Mouse (Mus musculus) spleen, adult 2 months (tissue): ENCODE data around the gene Bcl2l11. TPM values are rescaled to one million over a fixed set of nuclear protein-coding genes. Genes with fewer than 3 reads are reported as not detected.

ENCODE experiments used
- DNase-seq, 2 experiments: peaks; one replicate each; pipeline versions ENCODE4 v3.0.0 to v3.0.0-alpha.2; 2012 to 2021; ENCODE audit warnings: low spot score in 2 of 2, low read depth in 1 of 2
- H3K27ac ChIP-seq: fragments of 200-500 bp; 2 replicates; pipeline ENCODE4 v1.5.1; 2012; ENCODE audit warnings: low read length, inconsistent platforms; ENCODE audit not compliant: insufficient read depth
- H3K27me3 ChIP-seq: fragments of 200-500 bp; 2 replicates; pipeline ENCODE4 v1.6.1; 2012; ENCODE audit warnings: mild to moderate bottlenecking, moderate library complexity, low read length, inconsistent platforms; ENCODE audit not compliant: control insufficient read depth, insufficient read depth
- H3K36me3 ChIP-seq: fragments of 200-500 bp; 2 replicates; pipeline ENCODE4 v1.6.1; 2012; ENCODE audit warnings: mild to moderate bottlenecking, low read length, inconsistent platforms; ENCODE audit not compliant: control insufficient read depth, insufficient read depth
- H3K4me1 ChIP-seq: fragments of 200-500 bp; 2 replicates; pipeline ENCODE4 v1.6.1; 2011; ENCODE audit warnings: inconsistent platforms; ENCODE audit not compliant: control insufficient read depth, insufficient read depth, insufficient read length
- H3K4me3 ChIP-seq: fragments of 200-500 bp; 2 replicates; pipeline ENCODE4 v1.5.1; 2011; ENCODE audit warnings: mild to moderate bottlenecking, inconsistent platforms; ENCODE audit not compliant: insufficient read depth, insufficient read length; ENCODE audit errors: extremely low read depth
- CTCF ChIP-seq: fragments of 200-500 bp; IDR thresholded peaks from 2 replicates; pipeline ENCODE4 v1.5.1; 2011; ENCODE audit warnings: mild to moderate bottlenecking, inconsistent platforms; ENCODE audit not compliant: insufficient read depth, insufficient read length, insufficient replicate concordance; ENCODE audit errors: extremely low read depth
- POLR2A ChIP-seq: fragments of 200-500 bp; IDR thresholded peaks from 2 replicates; pipeline ENCODE4 v1.6.1; 2011; ENCODE audit warnings: low read depth, low read length, inconsistent platforms
- WGBS: fragments of 180-500 bp; shearing (Covaris S2); methylation state at CpG from one replicate; pipeline ENCODE4 v1.1.7; 2018; 5-methylcytosine and 5-hydroxymethylcytosine counted together
- polyA plus RNA-seq: library from polyadenylated mRNA; depleted of rRNA; stranded (reverse); fragments of >200 nt; gene quantifications from 2 replicates; pipeline ENCODE4 v1.2.3, GENCODE M21; 2012

Gene Bcl2l11
- polyA plus RNA-seq, 1 experiment, result 21.6 TPM

- no peaks in the 10 kb centered on the region for H3K27me3 ChIP-seq
- no peak for DNase-seq
- no peak overlapping the region for H3K27ac ChIP-seq
- no peak overlapping the region for H3K4me3 ChIP-seq
- H3K36me3 ChIP-seq, result no peaks in the 10 kb centered on the region
- H3K4me1 ChIP-seq, result no peaks in the 10 kb centered on the region; the same call in 1 of the 2 replicates
- WGBS, result 95% methylated on average over 11 of the region's 11 CpGs
- no peak for TF ChIP-seq CTCF
- no peak for TF ChIP-seq POLR2A
These were observed 20.2 kb upstream of the Bcl2l11 start for GRCm38 (mm10) chr2:128105651-128106050.

DNA sequence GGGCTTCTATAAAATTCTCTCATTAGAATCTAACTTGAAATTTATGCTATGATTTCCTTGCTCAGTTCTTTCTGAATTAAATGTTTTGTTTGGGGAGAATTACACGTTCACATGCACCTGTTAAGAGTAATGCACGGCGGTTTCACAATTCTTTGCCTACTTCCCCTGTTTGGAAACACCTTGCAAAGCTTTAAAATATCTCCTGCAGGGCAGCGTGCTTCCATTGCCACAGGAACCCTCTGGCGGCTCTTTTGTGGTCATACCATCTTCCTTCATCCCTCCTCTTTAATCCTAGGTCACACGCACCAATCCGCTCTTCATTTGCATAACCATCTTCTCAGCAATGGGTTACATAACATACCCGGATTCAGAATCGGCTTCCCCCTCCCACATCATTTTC lies 14.3 kb upstream of the Bcl2l11 start:
- no peak for TF ChIP-seq POLR2A
- TF ChIP-seq CTCF, result no peak
- no peak for DNase-seq
- peaks cover 6% of the 10 kb centered on the region; the same call in 1 of the 2 replicates for H3K4me1 ChIP-seq
- no peak overlapping the region for H3K4me3 ChIP-seq
- no peaks in the 10 kb centered on the region for H3K36me3 ChIP-seq
- no peaks in the 10 kb centered on the region for H3K27me3 ChIP-seq
- H3K27ac ChIP-seq, result no peak overlapping the region
- WGBS, result 15% methylated on average over 9 of the region's 9 CpGs

DNA sequence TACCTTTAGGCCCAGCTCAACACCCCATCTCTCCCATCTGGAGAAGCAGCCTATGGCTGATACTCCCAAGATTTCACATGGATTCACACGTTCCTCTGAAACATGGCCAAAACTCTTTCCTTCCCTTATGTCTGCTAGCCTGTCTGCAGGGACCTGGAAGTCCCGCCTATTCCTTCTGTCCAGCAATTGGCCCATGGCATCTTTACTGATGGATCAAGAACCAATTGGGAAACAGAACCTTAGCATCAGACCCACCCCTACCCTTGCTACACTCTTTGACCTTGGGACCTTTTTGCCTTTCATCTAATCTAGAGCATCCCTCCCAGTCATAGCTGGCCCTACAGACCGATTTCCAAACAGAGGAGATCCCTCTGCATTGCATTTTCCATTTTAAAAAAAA lies 11.2 kb upstream of the Bcl2l11 start:
- peaks cover 6% of the 10 kb centered on the region; the same call in 1 of the 2 replicates for H3K4me1 ChIP-seq
- no peak overlapping the region for H3K27ac ChIP-seq
- 84% methylated on average over 3 of the region's 3 CpGs for WGBS
- DNase-seq, result no peak
- TF ChIP-seq CTCF (no peak), POLR2A (no peak)
- H3K36me3 ChIP-seq, result no peaks in the 10 kb centered on the region
- H3K27me3 ChIP-seq, result no peaks in the 10 kb centered on the region
- no peak overlapping the region for H3K4me3 ChIP-seq

DNA sequence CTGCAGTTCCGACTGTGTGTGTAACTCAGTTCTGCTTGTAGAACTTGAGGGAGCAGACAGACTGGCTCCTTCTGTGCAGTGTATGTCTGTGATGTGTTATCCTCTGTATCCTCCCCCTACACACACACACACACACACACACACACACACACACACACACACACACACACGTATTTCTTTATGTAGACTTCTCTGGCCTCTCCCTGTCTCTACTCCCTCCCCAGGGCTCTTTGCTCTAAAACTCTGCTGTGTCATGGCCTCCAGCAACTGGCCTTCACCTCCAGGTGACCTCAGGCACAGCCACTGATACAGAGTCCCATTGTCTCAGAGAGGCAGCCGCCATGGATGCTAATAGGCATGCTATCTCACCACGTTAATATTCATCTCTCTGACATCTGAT lies 10.3 kb upstream of the Bcl2l11 start:
- 85% methylated on average over 4 of the region's 4 CpGs for WGBS
- Histone ChIP-seq H3K27me3 (no peaks in the 10 kb centered on the region), H3K36me3 (no peaks in the 10 kb centered on the region), H3K27ac (no peak overlapping the region), H3K4me1 (peaks cover 6% of the 10 kb centered on the region; the same call in 1 of the 2 replicates), H3K4me3 (no peak overlapping the region)
- TF ChIP-seq POLR2A (no peak), CTCF (no peak)
- DNase-seq, result no peak

DNA sequence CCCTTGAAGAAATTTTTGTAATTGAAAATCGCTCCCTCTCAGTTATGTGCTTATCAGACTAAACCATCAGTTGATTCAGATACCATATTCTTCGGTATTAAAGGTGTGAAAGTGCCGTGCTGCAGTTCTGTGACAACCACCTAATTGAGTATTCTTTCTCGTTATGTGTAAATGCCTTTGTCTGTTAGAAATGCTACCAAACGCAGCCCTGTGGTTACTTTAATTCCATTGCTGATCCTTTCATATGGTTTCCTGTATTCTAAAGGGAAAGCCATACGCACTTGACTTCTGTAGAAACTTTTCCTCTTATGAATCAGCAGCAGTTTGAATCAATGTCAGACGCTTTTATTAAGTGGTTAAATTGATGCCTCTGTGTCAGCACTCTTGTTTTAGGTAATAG lies 8.2 kb upstream of the Bcl2l11 start:
- 76% methylated on average over 7 of the region's 7 CpGs for whole genome bisulfite sequencing
- no peaks in the 10 kb centered on the region for H3K27me3 ChIP-seq

GRCm38 (mm10) chr2:128118971-128119370 lies 6.9 kb upstream of the Bcl2l11 start:
- no peak overlapping the region for H3K4me3 ChIP-seq
- no peaks in the 10 kb centered on the region; the same call in none of the 2 replicates for H3K27me3 ChIP-seq
- no peak overlapping the region for H3K27ac ChIP-seq
- TF ChIP-seq CTCF (no peak), POLR2A (no peak)
- peaks cover 9% of the 10 kb centered on the region for H3K4me1 ChIP-seq
- H3K36me3 ChIP-seq, result no peaks in the 10 kb centered on the region
- WGBS, result 97% methylated on average over 9 of the region's 9 CpGs
- DNase-seq, result no peak

More for the DNA sequence above, 8.2 kb upstream of the Bcl2l11 start:
- no peak for TF ChIP-seq POLR2A
- TF ChIP-seq CTCF, result no peak
- DNase-seq, result no peak
- Histone ChIP-seq H3K27ac (no peak overlapping the region), H3K4me3 (no peak overlapping the region), H3K36me3 (no peaks in the 10 kb centered on the region), H3K4me1 (peaks cover 2% of the 10 kb centered on the region; the same call in 1 of the 2 replicates)

- 5% methylated on average over 9 of the region's 9 CpGs for WGBS
- H3K27ac ChIP-seq, result no peak overlapping the region
- no peaks in the 10 kb centered on the region; the same call in none of the 2 replicates for H3K27me3 ChIP-seq
- H3K36me3 ChIP-seq, result no peaks in the 10 kb centered on the region
- DNase-seq, result peak; percentile 38 to 53
- peak; percentile 58; the same call in 1 of the 2 replicates for TF ChIP-seq CTCF
- TF ChIP-seq POLR2A, result no peak
- peaks cover 22% of the 10 kb centered on the region for H3K4me1 ChIP-seq
- no peak overlapping the region for H3K4me3 ChIP-seq
These were observed 3.3 kb upstream of the Bcl2l11 start for GRCm38 (mm10) chr2:128122491-128122890.
